Mouse (Mus musculus) gastrocnemius, adult 18-20 months (tissue): Measurements from ENCODE around the gene Ugt1a6a. TPM values are rescaled to one million over a fixed set of nuclear protein-coding genes. Genes with fewer than 3 reads are reported as not detected.

Experiments
- DNase-seq: peaks from one replicate; pipeline ENCODE4 v3.0.0; 2021; ENCODE audit warnings: low spot score
- total RNA-seq, 2 experiments: library from RNA; stranded (reverse); gene quantifications; 2 replicates each; pipeline ENCODE4 v1.2.3; 2021

Ugt1a6a gene
- total RNA-seq, 2 experiments from 2014 or later: 0.66 to 1.4 TPM

- no peak for DNase-seq
Measured at GRCm38 (mm10) chr1:88264869-88265240, 130.2 kb downstream of the Ugt1a6a start.

GRCm38 (mm10) chr1:88266123-88266522 is 131.5 kb downstream of the Ugt1a6a start:
- DNase-seq: no peak

GRCm38 (mm10) chr1:88267489-88267888 is 132.9 kb downstream of the Ugt1a6a start:
- no peak for DNase-seq

DNA sequence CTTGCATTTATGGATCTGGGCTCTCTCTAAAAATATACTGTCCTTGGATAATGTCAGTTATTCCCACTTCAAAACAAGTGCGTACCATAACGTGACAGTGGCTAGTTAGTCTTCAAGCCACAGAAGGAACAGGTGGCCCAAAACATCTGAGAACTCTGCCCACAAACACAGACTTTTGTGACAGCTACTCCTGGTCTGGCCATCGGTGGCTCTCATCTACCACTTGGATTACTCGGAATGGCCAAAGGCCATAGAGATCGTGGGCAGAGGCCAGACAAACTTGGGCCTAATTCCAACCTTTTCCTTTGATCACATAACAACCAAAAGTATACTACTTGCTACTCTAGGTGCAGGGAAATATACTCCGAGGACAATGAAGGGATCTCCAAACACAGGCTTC is 133.5 kb downstream of the Ugt1a6a start:
- DNase-seq: no peak

Other genes starting within 250 kb of the Ugt1a6a start
- 1 to 10 TPM; 7.9 to 8.8 TPM for gene Usp40, start 126.3 kb upstream of the Ugt1a6a start, total RNA-seq
- not detected for gene Ugt1a10, start 79.4 kb upstream of the Ugt1a6a start, total RNA-seq
- under 1 TPM in 1 of 2 experiments, not detected in 1; 0.14 TPM for gene Ugt1a9, start 64.0 kb upstream of the Ugt1a6a start, total RNA-seq
- not detected for gene Ugt1a8, start 47.0 kb upstream of the Ugt1a6a start, total RNA-seq
- gene Ugt1a7c, start 39.7 kb upstream of the Ugt1a6a start, total RNA-seq: under 1 TPM; 0.31 to 0.37 TPM
- under 1 TPM; 0.34 to 0.64 TPM for gene Ugt1a6b, start 31.6 kb upstream of the Ugt1a6a start, total RNA-seq
- gene Ugt1a5, start 31.2 kb downstream of the Ugt1a6a start, total RNA-seq: under 1 TPM in 1 of 2 experiments, not detected in 1; 0.14 TPM
- under 1 TPM in 1 of 2 experiments, not detected in 1; 0.09 TPM for gene Ugt1a2, start 65.8 kb downstream of the Ugt1a6a start, total RNA-seq
- not detected for gene Dnajb3, start 71.0 kb downstream of the Ugt1a6a start, total RNA-seq
- gene Ugt1a1, start 77.2 kb downstream of the Ugt1a6a start, total RNA-seq: under 1 TPM in 1 of 2 experiments, not detected in 1; 0.09 TPM
- gene Mroh2a, start 92.2 kb downstream of the Ugt1a6a start, total RNA-seq: not detected
- gene Hjurp, start 142.8 kb downstream of the Ugt1a6a start, total RNA-seq: 1 to 10 TPM; 5.4 to 5.8 TPM
- not detected for gene Trpm8, start 142.9 kb downstream of the Ugt1a6a start, total RNA-seq